In the genomic region with DNA sequence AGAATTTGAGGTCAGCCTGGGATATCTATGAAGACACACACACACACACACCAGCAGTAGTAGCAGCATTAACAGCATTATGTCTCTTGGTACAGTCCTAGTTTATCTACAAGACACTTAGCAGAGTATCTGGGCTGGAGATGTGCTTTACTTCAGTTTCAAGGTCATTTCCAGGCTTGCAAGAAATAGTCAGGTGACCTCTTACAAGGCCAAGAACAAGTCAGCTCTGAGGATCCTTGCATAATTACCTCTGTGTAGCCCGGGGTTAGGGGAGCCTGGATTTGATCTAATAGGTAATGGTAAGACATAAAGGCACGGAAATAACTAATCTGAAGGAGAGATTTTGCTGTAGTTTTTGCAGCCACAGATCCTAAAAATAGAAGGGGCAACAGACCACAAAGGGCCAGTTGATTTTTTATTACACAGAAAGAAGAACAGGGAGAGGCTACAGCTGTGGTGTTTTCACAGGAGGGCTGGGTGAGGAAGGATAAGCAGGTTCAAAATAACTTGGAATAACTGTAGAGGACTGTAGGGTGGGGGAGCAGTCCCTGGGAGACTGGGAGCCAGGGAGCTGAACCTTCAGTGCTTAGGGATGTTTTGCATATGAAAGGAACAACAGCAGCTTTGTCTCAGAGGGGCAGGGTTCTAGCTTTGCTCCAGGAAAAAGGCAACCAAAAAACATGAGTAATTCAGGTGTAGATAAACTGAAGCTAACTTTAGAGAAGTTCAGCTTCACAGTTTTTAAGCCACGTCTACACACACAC, we compare ENCODE assay signal across 17 mouse cellular contexts. TPM values are rescaled to one million over a fixed set of nuclear protein-coding genes. Genes with fewer than 3 reads are reported as not detected.
DNase-seq lines count a peak whose midpoint lies in the region; ATAC-seq and TF ChIP-seq lines count a peak whose summit lies in the region.
"Had no signal": no experiment of that assay in that cellular context is flagged by ENCODE, and none has a peak within 500 bp of the region (broad histone marks: within the 10 kb centered on the region; RNA-seq: fewer than 3 reads in every experiment).

No protein-coding gene starts in this region.

- no peak overlapping the region for H3K9ac ChIP-seq in forebrain, embryonic 13.5 days
- no peak overlapping the region for H3K9ac ChIP-seq in forebrain, embryonic 12.5 days
- no peak overlapping the region for H3K9ac ChIP-seq in midbrain, embryonic 15.5 days
- H3K9ac ChIP-seq: limb, embryonic 15.5 days had no signal

- H3K27ac ChIP-seq in forebrain, embryonic 13.5 days = no peak overlapping the region
- no peak overlapping the region for H3K27ac ChIP-seq in forebrain, embryonic 12.5 days
- H3K27ac ChIP-seq in midbrain, embryonic 10.5 days (replicated peaks) = peak overlapping the region; percentile 49; the same call in 1 of the 2 replicates
- H3K27ac ChIP-seq in midbrain, embryonic 15.5 days = no peak overlapping the region
- H3K27ac ChIP-seq: embryonic facial prominence, embryonic 10.5 days; limb, embryonic 15.5 days had no signal

- H3K4me3 ChIP-seq in forebrain, embryonic 13.5 days = no peak overlapping the region
- no peak overlapping the region for H3K4me3 ChIP-seq in forebrain, embryonic 12.5 days (replicated peaks)
- no peak overlapping the region for H3K4me3 ChIP-seq in midbrain, embryonic 10.5 days
- H3K4me3 ChIP-seq in midbrain, embryonic 15.5 days = no peak overlapping the region
- H3K4me3 ChIP-seq: embryonic facial prominence, embryonic 10.5 days; limb, embryonic 15.5 days had no signal

- peak; percentile 68; the same call in 1 of the 2 replicates for ATAC-seq in forebrain, embryonic 13.5 days
- no peak for ATAC-seq in forebrain, embryonic 12.5 days (ENCODE audit: low FRiP score)
- no peak for ATAC-seq in midbrain, embryonic 15.5 days (replicated peaks)
- ATAC-seq: inflammation-experienced regulatory T-cells, adult 6 months had no signal

- H3K36me3 ChIP-seq in forebrain, embryonic 13.5 days (ENCODE audit: poor library complexity, severe bottlenecking) = no peaks in the 10 kb centered on the region
- H3K36me3 ChIP-seq in forebrain, embryonic 12.5 days (replicated peaks) = no peaks in the 10 kb centered on the region
- no peaks in the 10 kb centered on the region for H3K36me3 ChIP-seq in midbrain, embryonic 10.5 days
- no peaks in the 10 kb centered on the region for H3K36me3 ChIP-seq in midbrain, embryonic 15.5 days (replicated peaks)
- H3K36me3 ChIP-seq: embryonic facial prominence, embryonic 10.5 days; limb, embryonic 15.5 days had no signal

- no peak for TF ChIP-seq POLR2A in brain, embryonic 14.5 days (IDR thresholded peaks at IDR 0.05; ENCODE audit: borderline replicate concordance, extremely low read depth, insufficient read depth, insufficient read length, poor library complexity, severe bottlenecking)

- H3K27me3 ChIP-seq in forebrain, embryonic 13.5 days = no peaks in the 10 kb centered on the region
- no peaks in the 10 kb centered on the region for H3K27me3 ChIP-seq in forebrain, embryonic 12.5 days
- H3K27me3 ChIP-seq in midbrain, embryonic 10.5 days (ENCODE audit: low read depth, poor library complexity, severe bottlenecking) = no peaks in the 10 kb centered on the region
- no peaks in the 10 kb centered on the region for H3K27me3 ChIP-seq in midbrain, embryonic 15.5 days (replicated peaks)
- H3K27me3 ChIP-seq: limb, embryonic 15.5 days had no signal

- 0 out of 2 replicates have a peak, but pooled peaks cover 8% of the 10 kb centered on the region for H3K4me1 ChIP-seq in forebrain, embryonic 13.5 days
- peaks cover 10% of the 10 kb centered on the region for H3K4me1 ChIP-seq in forebrain, embryonic 12.5 days
- H3K4me1 ChIP-seq in midbrain, embryonic 10.5 days = peaks cover 22% of the 10 kb centered on the region
- no peaks in the 10 kb centered on the region for H3K4me1 ChIP-seq in midbrain, embryonic 15.5 days
- H3K4me1 ChIP-seq: limb, embryonic 15.5 days had no signal

- no peak overlapping the region for H3K4me2 ChIP-seq in forebrain, embryonic 13.5 days
- no peak overlapping the region for H3K4me2 ChIP-seq in forebrain, embryonic 12.5 days
- H3K4me2 ChIP-seq in midbrain, embryonic 15.5 days = no peak overlapping the region
- H3K4me2 ChIP-seq: limb, embryonic 15.5 days had no signal

- no peaks in the 10 kb centered on the region for H3K9me3 ChIP-seq in forebrain, embryonic 13.5 days (replicated peaks)
- H3K9me3 ChIP-seq in forebrain, embryonic 12.5 days = no peaks in the 10 kb centered on the region
- H3K9me3 ChIP-seq in midbrain, embryonic 10.5 days (replicated peaks) = no peaks in the 10 kb centered on the region
- H3K9me3 ChIP-seq in midbrain, embryonic 15.5 days = no peaks in the 10 kb centered on the region
- H3K9me3 ChIP-seq: embryonic facial prominence, embryonic 10.5 days; limb, embryonic 15.5 days had no signal

- WGBS in forebrain, embryonic 13.5 days = 15% methylated on average over 3 of the region's 3 CpGs
- WGBS in forebrain, embryonic 12.5 days = 20% methylated on average over 3 of the region's 3 CpGs
- whole genome bisulfite sequencing in midbrain, embryonic 10.5 days = 35% methylated on average over 3 of the region's 3 CpGs
- WGBS in midbrain, embryonic 15.5 days = 22% methylated on average over 3 of the region's 3 CpGs

- TF ChIP-seq CTCF in brain, embryonic 14.5 days (IDR thresholded peaks at IDR 0.05; ENCODE audit: borderline replicate concordance, extremely low read depth, insufficient read depth, insufficient read length) = no peak

- DNase-seq in midbrain, embryonic 10.5 days (ENCODE audit: low spot score) = no peak
- DNase-seq in brain, embryonic 14.5 days (ENCODE audit: low read depth) = peak; percentile 51
- peak; percentile 17 for DNase-seq in mesoderm, embryonic 11.5 days (ENCODE audit: low read depth, low spot score)
- DNase-seq in lung, postnatal 25 days (ENCODE audit: low spot score) = no peak
- no peak for DNase-seq in layer of hippocampus, postnatal 14 days (ENCODE audit: low spot score in 2 of 2)
- DNase-seq: cerebellum, adult 2 months; gastrocnemius, postnatal 25 days; heart, postnatal 10 days; lung, adult 2 months; right cerebral cortex, postnatal 25 days had no signal

RNA-seq across cellular contexts. Expression of gene Rpl22l1, which starts 36.8 kb away (rescaled TPM):
- 257 and 318 TPM in 2 replicates for polyA plus RNA-seq in forebrain, embryonic 13.5 days (2015; fragmentation: Nextera tagmentation; extraction: Ambion mirVana)
- polyA plus RNA-seq in forebrain, embryonic 12.5 days (2016; fragmentation: Nextera tagmentation; extraction: Ambion mirVana) = 359 and 367 TPM in 2 replicates
- polyA plus RNA-seq in midbrain, embryonic 10.5 days (2016; fragmentation: Nextera tagmentation; extraction: Ambion mirVana) = 264 and 327 TPM in 2 replicates
- 172 and 192 TPM in 2 replicates for polyA plus RNA-seq in midbrain, embryonic 15.5 days (2015; fragmentation: Nextera tagmentation; extraction: Ambion mirVana)
- polyA plus RNA-seq in brain, embryonic 14.5 days (2012; rRNA removed) = 131 and 141 TPM in 2 replicates
- 100 to 1,000 TPM; 169 to 191 TPM for total RNA-seq in layer of hippocampus, postnatal 14 days (2021)

RNA-seq across cellular contexts. Expression of gene Gm1527, which starts 50.3 kb away (rescaled TPM):
- polyA plus RNA-seq in forebrain, embryonic 13.5 days (2015; fragmentation: Nextera tagmentation; extraction: Ambion mirVana) = not detected in 2 replicates
- not detected in 2 replicates for polyA plus RNA-seq in forebrain, embryonic 12.5 days (2016; fragmentation: Nextera tagmentation; extraction: Ambion mirVana)
- polyA plus RNA-seq in midbrain, embryonic 10.5 days (2016; fragmentation: Nextera tagmentation; extraction: Ambion mirVana) = not detected in 2 replicates
- polyA plus RNA-seq in midbrain, embryonic 15.5 days (2015; fragmentation: Nextera tagmentation; extraction: Ambion mirVana) = not detected in 2 replicates
- polyA plus RNA-seq in brain, embryonic 14.5 days (2012; rRNA removed) = not detected in 2 replicates
- total RNA-seq in layer of hippocampus, postnatal 14 days (2021) = not detected
- total RNA-seq: gastrocnemius, postnatal 25 days; heart, postnatal 10 days had no signal
- polyA plus RNA-seq: cerebellum, adult 2 months; embryonic facial prominence, embryonic 10.5 days; inflammation-experienced regulatory T-cells, adult 6 months; limb, embryonic 15.5 days; lung, adult 2 months; thymus, postnatal 0 days had no signal

Comparison
In these comparisons a context has a peak if more than half of its experiments do, and no peak if none do; other contexts are left out.
1. DNase-seq: peak in brain, embryonic 14.5 days (single experiment) and mesoderm, embryonic 11.5 days (single experiment); none in midbrain, embryonic 10.5 days (single experiment), lung, postnatal 25 days (single experiment) and layer of hippocampus, postnatal 14 days (0 of 2).